Mouse (Mus musculus) c-Kit-positive CD71-positive TER-119-negative erythroid progenitor cells, embryonic 14.5 days (primary cell): ENCODE results near the gene Umodl1.

Experiments used
- DNase-seq: peaks from one replicate; pipeline ENCODE4 v3.0.0-alpha.2; 2013; ENCODE audit warnings: low read depth

The Umodl1 gene

DNA sequence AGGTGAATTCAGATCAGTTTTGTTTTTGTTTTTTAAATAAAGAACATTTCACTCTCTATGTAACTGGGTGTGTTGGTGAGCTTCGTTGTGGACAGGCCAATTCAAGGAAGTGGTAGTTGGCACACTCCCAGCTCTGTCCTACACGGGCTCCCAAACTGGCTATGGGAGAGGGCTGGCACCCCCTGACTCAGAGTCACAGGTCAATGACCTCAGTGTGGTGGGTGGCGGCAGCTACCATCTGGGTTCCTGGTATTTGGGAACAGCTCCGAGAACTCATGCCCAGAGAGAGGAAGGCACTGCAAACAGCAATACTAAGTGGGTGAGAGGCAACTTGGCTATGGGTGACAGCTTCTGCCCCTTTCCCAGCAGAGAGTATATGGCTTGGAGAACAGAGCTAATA, 83.9 kb downstream of the Umodl1 start:
- DNase-seq: no peak

GRCm38 (mm10) chr17:31039626-31040025, 85.2 kb downstream of the Umodl1 start:
- DNase-seq: no peak

DNA sequence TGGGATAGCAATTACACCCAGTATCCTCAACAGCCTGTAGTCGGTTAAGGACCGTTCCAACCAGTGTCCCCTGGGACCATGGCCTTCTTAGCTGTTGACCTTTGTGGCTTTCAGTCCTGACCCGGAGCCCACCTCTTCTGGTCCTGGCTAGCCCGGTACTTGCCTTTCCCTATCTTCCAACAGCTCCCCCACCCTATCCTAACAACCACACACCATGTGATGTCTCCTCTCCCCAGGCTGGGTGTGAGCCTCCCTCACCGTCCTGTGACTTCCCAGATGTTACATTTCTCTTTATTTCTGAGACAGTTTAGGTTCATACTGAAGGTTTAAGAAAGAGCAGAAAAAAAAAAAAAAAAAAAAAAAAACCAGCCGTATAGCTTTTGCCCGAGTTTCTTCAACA, 86.0 kb downstream of the Umodl1 start:
- DNase-seq: no peak

- DNase-seq: no peak
Measured at GRCm38 (mm10) chr17:31042751-31043150, 88.3 kb downstream of the Umodl1 start.

GRCm38 (mm10) chr17:31057151-31057890, 102.9 kb downstream of the Umodl1 start, which contains the start of gene Abcg1:
TSS of gene Abcg1 (plus strand) at chr17:31057675.
- no peak for DNase-seq

GRCm38 (mm10) chr17:31057891-31058744, 103.7 kb downstream of the Umodl1 start:
- DNase-seq: no peak

GRCm38 (mm10) chr17:31058745-31059085, 104.3 kb downstream of the Umodl1 start:
- no peak for DNase-seq

- no peak for DNase-seq
Measured at GRCm38 (mm10) chr17:31060196-31060587, 105.8 kb downstream of the Umodl1 start.
